Mouse (Mus musculus) effector memory CD4-positive, alpha-beta T cell, adult 5 months (primary cell): Measurements from ENCODE around the gene Wdr3. TPM values are rescaled to one million over a fixed set of nuclear protein-coding genes. Genes with fewer than 3 reads are reported as not detected.

Source experiments
- polyA plus RNA-seq: library from polyadenylated mRNA; unstranded; fragments of 100-300 nt; shearing (Covaris generic); gene quantifications from one replicate; pipeline ENCODE4 v1.2.1, GENCODE M21; 2017

Wdr3 gene
- 46.1 TPM for polyA plus RNA-seq

DNA sequence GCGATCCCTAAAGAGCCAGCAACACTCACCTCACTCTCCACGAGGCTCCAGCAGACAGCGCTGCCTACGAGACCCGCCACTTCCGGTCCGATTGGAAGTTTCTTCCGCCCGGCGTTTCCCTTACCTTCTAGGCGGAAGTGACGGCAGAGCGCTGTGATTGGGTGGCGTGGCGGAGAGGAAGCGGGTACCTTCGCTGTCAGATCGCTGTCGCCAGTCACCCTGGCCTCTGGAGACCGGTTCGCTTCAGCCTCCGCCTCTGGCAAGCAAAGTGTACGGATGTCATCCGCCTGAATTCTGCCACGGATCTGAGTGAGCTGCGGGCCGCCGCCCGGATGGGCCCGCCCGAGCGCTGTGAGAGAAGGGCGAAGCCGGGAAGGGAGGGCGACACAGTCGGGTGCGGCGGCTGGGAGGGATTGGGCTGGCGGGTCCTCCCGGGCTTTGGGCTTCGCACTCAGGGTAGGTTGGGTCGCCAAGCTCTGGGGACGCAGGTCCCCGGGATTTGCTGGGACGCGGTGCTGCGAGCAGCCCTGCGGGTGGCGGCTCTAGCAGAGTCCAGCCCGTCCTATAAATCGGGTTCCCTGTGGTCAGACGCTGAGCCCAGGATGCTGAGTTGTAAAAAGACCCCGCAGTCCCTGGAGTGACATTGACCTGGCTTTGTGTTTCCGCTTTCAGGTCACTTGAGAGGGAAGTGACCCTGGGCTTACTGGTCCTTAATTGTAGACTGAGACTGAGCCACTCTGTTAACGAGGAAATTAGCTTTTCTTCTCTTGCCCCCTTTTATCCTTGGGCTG, at the start of gene Wdr3, which contains the start of gene Gdap2:
Wdr3 (minus strand) TSS at position 93 of the 791 bp plus-strand sequence.
Gdap2 (plus strand) TSS at position 67 of the 791 bp plus-strand sequence.

Other genes with a start within 250 kb of the Wdr3 start
- 46.4 TPM for gene Gdap2, start within 50 bp of the Wdr3 start, polyA plus RNA-seq